Mouse (Mus musculus) olfactory bulb, adult 2 months (tissue): ENCODE data around the gene Cnih3.

Experiments used
- CTCF ChIP-seq: fragments of 200-500 bp; IDR thresholded peaks from 2 replicates; pipeline ENCODE4 v1.5.1; 2012; ENCODE audit warnings: low read depth, mild to moderate bottlenecking, low read length, moderate library complexity; ENCODE audit not compliant: insufficient read depth
- POLR2A ChIP-seq: fragments of 200-500 bp; IDR thresholded peaks from 2 replicates; pipeline ENCODE4 v1.6.1; 2012; ENCODE audit warnings: mild to moderate bottlenecking, low read depth, low read length, moderate library complexity; ENCODE audit not compliant: insufficient read depth

DNA sequence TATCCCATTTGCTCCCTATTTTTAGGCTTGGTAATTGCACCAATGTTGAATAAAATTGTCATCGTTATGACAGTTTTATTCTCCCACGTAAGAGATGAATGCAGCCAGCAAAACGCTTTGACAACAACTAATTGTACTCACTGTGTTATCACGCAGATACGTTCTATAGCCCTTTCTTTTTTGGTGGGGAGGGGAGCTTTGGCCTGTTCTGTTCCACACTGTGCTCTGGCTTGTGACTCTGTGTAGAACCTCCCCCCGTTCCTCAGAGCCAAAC, 110.4 kb downstream of the Cnih3 start:
- TF ChIP-seq CTCF (no peak), POLR2A (no peak)
